Mouse (Mus musculus) right cerebral cortex, adult 18-20 months (tissue): ENCODE measurements around the gene Cdkal1.

ENCODE experiments used
- DNase-seq: peaks from one replicate; pipeline ENCODE4 v3.0.0; 2022; ENCODE audit warnings: mixed read lengths

The Cdkal1 gene

DNA sequence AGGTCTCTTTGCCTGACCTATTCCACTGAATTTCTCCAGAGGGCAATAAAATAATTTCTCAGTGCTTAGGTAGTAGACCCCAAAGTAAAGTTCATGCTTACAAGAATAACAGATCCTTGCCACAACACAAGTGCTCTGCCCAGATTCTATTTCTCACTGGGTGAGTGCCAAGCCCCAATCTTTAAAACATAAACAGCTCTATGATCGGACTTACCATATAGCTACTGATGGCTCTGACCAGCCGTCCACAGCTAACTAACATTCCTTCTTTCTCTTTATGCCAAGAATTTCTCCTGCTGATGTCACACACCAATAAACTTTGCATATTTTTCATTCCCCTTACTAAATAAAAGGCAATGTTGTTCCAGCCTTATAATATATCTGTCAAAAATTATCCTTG is 283.0 kb downstream of the Cdkal1 start:
- DNase-seq = no peak

DNA sequence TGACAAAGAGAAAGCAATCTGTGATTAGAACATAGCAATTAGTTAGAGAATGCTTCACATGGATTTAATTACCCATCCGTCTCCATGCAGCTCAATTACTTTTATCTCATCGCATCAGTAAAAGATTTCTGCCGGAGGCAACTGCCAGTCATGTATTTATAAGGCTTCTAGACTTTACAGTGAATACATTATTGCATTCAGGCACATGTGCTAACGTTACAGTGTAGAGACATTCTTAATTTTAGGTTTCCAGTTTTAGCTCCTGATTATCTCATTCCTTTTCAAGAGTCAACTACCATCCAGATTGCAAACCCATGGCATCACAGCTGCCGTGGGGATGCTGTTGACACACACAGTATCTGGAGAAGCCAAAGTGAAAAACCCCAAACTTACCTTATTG is 289.8 kb downstream of the Cdkal1 start:
- peak; percentile 13 for DNase-seq

DNA sequence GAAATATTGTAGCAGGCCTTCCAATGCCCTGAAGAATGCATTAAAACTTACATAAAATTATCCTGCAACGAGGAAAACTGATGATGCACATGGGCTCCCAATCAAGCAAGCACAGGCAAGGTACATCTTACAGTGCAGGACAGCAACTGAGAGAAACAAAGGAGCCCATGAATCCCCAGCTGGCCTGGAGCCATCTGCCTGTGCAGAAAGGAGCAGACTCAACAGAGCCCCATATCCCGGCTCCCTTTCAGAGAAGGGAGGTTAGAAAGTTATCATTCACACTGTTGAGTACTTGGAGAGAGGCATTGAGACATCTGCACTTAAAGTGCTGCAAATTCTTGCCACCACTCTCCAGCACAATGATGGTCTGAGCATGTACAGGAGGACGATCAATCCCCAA is 296.3 kb downstream of the Cdkal1 start:
- no peak for DNase-seq

DNA sequence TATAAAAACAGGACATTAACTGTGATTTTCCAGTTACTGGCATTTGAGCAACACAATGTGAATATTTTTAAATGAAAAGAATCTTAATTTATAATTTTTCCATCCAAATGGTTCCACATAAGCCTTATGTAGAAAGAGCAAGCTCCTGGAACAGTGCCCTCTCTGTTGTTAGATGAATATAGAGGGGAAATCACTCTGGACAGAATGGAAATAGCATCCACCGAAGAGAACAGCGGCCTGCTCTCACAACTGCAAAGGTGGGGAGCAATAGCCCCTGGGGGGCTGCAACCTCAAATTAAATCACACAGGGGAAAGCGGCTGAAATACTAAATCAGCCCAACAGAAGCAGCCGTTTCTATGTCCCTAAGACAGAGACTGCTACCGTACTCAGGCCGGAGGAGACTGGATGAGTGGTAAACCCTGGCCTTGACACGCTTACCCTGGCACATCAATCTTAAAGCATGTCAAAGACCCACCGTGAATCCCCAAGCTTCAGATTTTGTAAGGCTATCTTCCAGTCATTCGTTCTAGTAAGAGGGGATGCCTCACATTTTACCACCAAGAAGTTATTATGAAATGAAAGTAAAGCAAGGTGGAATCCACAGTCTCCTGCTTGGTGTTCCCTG is 300.2 kb downstream of the Cdkal1 start:
- no peak for DNase-seq

DNA sequence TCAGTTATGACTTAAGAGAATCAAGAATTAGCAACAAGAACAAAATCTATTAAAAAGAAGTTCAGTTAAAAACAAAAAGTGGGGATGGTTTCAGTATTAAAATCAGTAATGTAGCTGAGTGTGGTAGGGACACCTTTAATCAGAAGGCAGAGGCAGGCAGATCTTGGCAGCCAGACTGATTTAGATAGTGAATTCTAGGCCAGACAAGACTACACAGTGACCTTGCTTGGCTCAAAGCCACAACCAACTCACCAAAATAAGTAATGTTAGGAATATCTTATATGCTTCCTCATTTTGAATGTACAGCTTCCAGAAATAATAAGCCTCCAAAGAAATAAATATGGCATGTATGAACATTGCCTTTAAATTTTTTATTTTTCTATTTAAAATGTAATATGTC is 301.7 kb downstream of the Cdkal1 start:
- DNase-seq = no peak

DNA sequence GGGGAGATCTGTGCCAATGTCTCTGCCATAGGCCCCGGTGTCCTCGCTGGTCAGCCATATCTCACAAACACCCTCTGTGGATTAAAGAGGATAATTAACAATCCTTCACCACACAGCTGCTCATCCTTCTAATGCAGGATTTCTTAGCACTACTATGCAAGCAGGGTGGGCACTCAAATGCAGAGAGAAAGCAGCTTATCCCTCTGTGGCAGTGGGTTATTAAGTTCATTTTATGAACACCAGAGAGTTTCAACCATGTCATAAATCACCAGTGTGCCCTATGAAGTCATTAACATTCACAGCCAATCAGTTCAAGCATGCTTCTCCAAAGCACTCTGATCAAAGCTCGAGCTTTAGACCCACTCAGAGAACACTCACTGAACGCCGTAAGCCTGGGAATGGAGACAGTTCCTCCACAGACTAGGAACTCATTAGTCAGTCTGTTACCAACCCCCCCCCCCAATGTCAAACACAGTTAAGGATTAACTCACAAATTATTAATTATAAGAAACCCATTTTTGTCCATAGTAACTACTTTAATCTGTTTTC is 303.1 kb downstream of the Cdkal1 start:
- DNase-seq = no peak

DNA sequence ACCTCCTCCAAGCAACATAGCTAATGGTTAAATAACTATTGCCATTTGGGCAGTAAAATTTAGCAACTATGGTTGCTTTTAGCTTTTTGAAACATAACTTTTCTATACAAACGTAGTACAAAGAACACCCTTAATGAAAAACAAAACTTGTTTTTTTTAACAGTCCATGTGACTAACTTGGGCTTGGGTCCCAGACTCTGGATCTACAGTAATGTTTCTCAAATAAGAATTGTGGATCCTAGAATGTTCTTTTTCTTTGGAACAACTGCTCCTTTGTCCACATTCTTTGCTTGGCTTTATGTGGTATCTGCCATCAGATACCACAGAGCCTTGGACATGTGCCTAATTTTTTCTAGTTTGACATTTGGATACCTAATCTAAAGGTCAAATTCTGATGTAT is 304.6 kb downstream of the Cdkal1 start:
- no peak for DNase-seq

DNA sequence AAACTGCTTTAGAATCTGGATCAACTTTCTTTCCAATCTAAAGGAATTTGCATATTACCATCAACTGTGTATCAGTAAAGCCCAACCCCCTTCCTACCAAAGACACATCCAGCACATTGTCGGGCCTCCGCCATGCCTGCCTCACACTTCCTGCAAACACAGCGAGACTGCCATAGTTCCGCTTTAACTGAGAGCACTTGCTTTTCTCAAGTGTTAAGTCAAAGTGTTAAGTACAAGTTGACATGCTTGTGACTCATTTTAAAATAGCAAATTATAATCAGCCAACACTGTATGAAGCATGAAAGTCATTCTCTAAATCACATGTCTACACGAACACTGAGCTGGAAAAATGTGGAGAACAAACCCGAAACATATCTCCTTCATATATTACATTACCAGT is 305.3 kb downstream of the Cdkal1 start:
- peak; percentile 29 for DNase-seq

DNA sequence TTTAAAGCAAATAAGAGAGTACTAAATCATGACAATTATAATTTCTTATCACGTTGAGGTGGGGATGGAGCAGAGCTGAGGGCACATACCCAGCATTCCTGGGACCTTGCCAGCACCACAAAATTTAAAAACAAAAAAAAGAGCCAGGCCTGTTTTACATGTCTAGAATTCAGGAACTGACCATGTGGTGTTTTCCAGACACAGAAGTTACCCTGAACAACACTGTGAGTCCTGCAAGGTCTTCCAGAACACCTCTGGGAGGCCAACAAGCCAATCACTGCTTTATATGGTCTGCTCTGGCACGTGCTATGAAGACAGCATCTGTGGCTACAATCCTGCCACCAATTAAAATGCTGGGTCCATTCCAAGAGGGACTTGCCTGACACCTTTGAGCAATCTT is 305.7 kb downstream of the Cdkal1 start:
- DNase-seq = no peak

DNA sequence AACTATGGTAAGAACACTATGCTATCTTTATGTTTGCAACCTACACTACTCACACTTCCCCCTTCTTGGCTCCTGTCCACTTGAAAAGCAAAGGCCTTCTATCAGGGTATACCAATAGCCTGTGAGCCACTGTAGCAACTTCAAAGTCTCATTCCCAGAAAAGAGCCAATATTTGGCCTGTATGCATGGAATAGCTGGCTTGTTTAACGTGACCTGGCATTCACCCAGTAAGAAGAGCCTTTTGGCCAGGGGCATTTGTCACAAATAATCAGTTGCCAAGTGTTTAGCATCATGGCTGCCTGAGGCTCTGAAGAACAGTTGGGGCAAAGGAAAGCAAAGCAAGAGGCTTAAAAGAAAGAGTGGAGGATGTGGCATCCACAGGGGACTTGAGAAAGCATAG is 317.6 kb downstream of the Cdkal1 start:
- DNase-seq = no peak

DNA sequence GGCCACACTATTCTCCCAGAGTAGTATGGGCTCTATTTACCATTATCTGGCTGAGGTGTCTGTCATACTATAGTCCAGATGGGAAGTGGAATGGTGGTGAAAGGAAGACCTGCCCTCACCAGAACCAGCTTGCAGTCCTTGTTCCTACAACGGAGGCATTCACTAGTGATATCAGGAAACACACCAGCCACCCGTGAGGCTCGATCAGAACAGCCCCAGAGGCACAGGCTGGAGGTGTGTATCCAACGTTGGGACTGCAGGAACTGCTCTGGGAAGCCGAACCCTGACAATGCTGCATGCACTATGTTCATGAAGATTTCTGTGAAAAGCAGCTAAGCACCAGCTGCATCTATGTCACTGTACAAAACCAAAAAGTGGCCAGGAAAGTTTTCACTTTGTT is 321.9 kb downstream of the Cdkal1 start:
- no peak for DNase-seq

DNA sequence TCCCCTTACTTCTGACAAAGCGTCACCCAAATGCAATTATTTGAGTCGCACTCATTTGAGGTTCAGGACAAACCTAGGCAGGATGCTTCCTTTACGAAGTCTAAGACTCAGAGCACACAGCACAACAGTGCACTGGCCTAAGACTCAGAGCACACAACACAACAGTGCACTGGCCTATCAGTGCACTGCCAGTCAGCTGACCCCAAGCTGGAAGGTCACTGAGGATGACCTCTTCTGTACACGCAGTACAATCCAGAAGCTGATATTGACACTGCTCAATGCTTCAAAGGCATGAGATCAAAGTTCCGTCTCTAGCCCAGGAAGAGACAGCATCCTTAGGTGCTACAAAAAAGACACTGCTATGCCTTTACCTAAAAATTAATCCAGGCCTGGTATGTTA is 327.1 kb downstream of the Cdkal1 start:
- no peak for DNase-seq

DNA sequence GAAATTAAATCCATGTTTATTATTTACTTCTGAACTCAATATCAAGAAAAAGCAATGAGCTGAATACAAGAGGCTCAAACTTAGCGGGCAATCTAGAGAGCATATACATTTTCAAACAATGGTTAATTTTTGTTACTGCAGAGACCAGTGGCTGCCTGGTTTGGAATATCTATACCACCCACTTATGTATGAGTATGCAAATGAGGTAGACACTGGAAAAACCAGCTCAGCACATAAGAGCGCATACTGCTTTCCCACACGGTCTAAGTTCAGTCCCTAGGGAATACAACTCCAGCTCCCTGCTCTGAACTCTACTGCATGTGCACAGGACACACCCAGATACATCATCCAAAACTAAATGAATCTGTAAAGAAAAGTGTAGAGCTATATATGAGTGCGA is 334.2 kb downstream of the Cdkal1 start:
- DNase-seq = no peak

DNA sequence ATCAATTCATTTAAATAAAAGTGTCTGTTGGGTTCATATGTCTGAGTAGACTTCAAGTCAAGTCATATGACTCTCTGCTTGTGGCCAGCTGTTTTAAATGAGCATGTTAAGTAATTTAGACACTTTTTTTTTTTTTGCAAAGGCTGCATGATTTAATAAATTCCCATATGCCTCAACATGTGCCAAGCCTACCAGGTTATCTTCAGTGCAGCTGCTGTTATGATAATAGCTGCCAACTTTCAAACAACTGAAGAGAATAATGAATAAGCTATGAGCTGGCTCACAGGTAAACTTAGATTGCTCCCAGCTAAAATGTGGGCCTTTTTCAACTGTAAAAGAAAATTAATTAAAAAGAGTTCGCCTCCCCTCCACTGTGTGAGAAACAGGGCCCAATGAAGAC is 341.4 kb downstream of the Cdkal1 start:
- DNase-seq = no peak

DNA sequence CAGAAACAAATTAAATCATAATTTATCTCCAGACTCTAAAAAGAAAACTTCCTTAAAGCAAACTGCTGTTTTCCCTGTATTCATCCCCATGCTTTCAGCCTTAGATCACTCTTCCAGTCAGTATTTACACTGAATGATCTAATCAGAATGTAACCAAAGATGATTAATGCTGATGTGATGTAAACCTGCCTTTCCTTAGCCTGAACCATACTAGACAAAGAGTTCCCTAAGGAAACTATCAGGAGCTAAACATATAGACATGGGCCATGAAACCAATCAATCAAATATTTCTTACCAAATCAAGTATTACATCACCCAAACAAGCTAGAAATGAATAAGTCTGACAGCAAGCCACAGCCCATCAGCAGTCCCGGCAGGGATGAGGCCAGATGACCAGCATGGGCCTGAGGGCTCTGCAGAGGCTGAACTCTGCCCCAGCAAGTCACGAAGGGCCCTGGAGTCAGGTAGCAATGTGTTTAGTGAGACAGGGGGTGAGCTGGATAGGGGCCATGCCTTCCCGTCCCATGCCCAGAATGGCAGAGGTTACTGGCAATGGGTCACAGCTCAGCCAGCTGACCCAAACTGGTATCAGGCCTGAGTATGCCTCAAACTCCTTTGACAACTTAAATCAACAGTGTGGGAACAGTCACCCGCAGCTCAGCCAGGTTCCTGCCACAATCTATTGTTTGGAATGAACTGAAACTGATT is 350.5 kb downstream of the Cdkal1 start:
- DNase-seq = no peak

DNA sequence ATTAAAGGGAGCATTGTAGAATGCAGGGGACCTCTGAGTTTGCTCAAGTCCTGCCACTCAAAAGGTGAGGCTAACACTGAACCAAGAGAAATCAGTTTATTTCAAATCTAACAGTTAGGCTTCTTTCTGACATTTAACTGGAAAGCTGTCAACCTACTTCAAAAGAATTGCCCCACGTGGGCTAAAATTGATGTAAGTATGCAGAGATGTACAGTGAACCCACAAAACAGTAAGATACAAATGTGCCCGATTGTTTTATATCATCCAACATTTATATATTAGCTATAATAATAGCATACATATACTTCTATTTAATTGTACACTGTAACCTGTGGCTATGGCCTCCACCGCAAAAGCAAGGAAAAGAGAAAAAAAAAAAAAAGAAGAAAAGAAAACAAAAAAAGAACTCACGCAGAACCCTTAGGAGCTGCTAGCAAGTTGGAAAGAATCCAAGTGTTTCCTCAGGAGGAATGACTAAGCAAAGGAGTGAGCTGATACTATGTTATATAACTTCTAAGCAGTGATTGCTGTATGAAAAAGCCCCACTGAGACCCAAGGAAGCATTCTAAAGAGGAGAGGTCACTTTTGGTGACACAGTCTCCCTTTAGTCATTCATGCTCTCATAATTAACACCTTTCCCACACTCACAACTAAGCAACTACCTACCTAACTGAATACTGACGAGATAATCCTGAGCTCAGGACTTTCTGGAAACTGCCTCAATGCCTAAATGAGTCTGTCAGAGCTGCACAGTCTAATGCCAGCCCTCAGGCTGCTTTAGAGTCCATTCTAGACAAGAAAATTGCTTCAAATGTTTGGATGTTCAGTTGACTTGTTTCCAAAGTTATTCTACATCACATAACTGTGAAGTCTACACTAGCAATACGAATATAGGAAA is 352.1 kb downstream of the Cdkal1 start:
- peak; percentile 54 for DNase-seq

DNA sequence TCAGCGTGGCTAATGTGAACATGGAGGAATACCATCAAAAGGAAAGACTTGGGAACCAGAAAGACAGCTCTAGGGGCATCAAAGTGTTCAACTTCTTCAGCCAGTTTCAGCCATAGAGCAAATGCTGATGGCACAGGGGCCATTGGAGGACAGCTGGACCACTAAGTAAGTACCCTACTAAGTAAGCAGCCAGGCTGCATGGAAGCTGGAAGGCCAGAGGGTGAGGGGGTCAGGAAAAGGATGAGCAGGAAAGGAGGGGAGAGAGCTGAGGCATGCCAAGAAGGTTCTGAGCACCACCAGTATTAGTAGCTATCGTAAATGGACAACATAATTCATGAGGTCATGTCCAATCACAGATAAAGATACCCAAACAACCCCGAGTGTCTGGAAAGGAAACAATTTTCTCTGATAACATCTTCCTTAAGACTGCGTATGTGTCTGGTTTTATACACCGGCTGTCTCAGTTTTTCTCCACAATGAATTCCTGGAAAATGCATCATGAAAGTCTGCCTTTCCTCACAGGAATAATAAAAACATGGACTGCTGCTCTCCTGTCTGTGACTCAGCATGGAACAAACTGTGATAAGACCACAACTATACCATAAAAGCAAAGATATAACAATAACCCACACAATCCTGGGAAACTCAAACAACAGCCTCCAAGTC is 352.9 kb downstream of the Cdkal1 start:
- DNase-seq = no peak

DNA sequence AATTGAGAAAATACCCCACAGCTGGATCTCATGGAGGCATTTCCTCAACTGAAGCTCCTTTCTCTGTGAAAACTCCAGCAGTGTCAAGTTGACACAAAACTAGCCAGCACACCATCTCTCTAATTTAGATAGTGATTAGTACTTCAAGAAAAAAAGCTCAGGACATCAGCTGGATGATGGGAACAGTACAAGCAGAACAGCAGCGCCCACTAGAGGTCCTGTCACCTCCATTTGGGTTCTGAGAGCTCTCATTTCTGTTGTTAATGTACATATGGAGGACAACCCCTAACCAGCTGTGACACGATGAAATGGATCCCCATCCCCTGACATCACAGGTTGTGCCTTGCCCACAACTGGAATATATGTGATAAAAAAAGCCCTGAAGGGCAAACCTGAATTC is 354.3 kb downstream of the Cdkal1 start:
- DNase-seq = no peak

DNA sequence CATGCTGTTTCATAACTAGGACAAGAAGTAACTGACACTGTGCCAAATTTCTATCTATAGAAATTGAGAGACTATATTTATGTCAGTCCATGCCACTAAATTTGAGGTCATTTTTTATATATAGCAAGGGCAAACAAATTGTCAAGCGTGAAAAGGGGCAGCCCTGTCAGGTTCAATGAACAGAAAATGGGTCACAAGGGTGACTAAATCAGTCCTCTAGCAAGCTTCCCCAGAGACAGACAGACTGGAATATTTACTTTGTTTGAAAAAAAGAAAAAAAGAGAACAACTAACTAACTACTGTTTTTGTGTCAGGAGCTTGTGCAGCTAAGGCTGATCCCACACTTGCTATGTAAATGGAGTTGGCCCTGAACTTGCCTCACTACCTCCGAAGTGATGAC is 355.7 kb downstream of the Cdkal1 start:
- DNase-seq = no peak

DNA sequence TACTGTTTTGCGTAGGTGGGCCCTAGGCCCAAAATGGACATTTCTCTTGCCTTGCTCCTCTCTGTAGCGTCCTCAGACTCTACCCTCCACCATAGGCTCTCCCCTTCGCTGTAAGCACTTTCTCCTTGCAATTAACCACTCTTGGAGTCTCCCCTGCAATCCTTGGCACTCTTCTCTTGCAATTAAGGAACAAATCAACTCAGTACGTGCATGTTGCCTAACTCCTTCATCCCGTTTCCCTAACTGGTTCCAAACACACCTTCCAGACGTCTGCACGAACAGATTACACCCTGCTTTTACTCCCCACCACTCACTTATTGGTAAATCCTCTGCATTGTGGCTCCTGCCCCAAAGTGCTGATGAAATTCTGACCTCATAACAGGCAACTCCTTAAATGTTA is 358.2 kb downstream of the Cdkal1 start:
- no peak for DNase-seq

DNA sequence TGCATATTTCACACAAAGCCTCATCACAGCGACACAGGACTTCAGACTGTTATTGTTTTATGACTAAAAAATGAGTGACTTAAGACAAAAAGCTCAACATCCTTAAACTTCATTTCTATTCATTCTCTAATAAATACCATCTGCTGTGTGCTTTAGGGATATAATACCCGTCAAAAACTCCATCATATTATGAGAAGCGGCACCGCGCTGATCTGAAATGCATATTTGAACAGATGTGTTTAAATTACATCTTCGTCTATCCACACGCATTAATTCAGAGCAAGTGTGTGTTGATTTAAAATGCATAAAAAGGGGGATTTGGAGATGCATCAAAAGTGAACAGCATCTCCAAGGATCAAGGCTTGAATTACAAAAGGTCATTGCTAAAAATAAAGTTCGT is 365.1 kb downstream of the Cdkal1 start:
- DNase-seq = no peak

DNA sequence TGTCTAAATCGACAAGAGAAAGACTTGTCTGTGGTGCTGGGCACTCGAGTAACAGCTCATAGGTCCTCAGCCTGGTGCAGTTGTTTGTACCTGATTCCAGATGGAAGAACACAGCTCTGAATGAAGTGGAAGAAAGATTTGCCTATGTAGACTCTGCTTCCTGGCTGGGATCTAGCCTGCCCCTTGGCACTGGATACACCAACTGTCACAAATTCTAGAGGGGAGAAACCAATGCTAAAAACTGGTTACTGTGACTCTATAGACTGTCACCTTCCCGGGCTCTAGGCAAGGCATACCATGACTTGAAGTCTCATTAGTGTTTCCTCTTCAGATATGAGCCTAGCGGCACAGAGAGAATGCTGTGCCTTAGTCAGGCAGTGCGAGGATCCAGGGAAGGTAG is 366.0 kb downstream of the Cdkal1 start:
- no peak for DNase-seq

DNA sequence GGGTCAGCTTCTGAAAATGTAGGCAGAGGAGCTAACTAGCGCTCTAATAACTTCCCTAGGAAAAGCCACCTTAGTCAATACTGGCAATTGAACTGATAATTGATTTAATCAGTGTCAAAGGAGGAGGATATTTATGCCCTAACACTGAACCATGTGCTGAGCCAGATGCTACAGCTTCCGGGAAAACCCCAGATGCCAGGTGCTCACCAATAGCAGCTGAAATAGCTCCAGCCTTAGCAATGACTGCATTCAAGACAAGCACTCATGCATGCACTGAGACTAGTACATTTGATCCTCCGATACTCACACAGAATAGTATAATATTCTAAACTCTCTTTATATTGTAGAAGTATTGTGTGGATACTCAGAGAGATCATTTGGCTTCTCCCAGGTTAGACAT is 368.8 kb downstream of the Cdkal1 start:
- DNase-seq = no peak
